In the genomic region with DNA sequence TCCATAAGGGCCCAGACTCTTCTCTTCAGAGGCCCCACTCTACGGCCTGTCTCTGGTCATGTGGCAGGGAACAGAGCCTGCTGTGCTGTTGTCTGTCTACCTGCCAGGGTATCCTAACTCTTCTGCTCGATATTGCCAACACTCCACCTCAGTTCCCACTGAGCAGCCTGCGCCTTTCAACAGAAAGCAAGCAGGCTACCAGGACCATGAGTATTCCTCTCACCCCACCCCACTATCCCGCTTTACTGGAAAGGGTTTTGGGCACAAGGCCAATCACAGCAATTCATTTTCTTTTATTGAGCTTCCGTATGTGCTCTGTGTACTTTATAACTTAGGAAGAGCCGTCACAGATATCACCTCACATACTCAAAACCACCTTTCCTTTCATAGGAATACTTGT, we compare ENCODE assay signal across 11 mouse cellular contexts.
DNase-seq lines count a peak whose midpoint lies in the region; ATAC-seq and TF ChIP-seq lines count a peak whose summit lies in the region.
"Had no signal": no experiment of that assay in that cellular context is flagged by ENCODE, and none has a peak within 500 bp of the region (broad histone marks: within the 10 kb centered on the region; RNA-seq: fewer than 3 reads in every experiment).

No protein-coding gene starts in this region.

- TF ChIP-seq EP300 in heart, adult 2 months (IDR thresholded peaks at IDR 0.05; ENCODE audit: insufficient read depth, low read depth, low read length) = no peak
- no peak for TF ChIP-seq EP300 in lung, postnatal 0 days (IDR thresholded peaks at IDR 0.05)

- no peaks in the 10 kb centered on the region for H3K36me3 ChIP-seq in heart, embryonic 10.5 days
- H3K36me3 ChIP-seq in heart, adult 2 months (ENCODE audit: control insufficient read depth, insufficient read depth, low read length) = no peaks in the 10 kb centered on the region; the same call in 1 of the 2 replicates
- 0 out of 2 replicates have a peak, but pooled peaks cover 11% of the 10 kb centered on the region for H3K36me3 ChIP-seq in lung, embryonic 14.5 days (ENCODE audit: insufficient read depth)
- peaks cover 3% of the 10 kb centered on the region; the same call in 1 of the 2 replicates for H3K36me3 ChIP-seq in lung, postnatal 0 days (ENCODE audit: insufficient read depth, low read length)
- H3K36me3 ChIP-seq in embryonic facial prominence, embryonic 10.5 days (replicated peaks) = no peaks in the 10 kb centered on the region
- H3K36me3 ChIP-seq in limb, embryonic 10.5 days = no peaks in the 10 kb centered on the region

- no peak; the same call in 1 of the 2 replicates for ATAC-seq in lung, embryonic 14.5 days (ENCODE audit: insufficient read depth)
- no peak for ATAC-seq in lung, postnatal 0 days
- ATAC-seq: inflammation-experienced regulatory T-cells, adult 6 months had no signal

- H3K9ac ChIP-seq in heart, adult 2 months (ENCODE audit: low read depth, low read length) = no peak overlapping the region
- no peak overlapping the region for H3K9ac ChIP-seq in lung, embryonic 14.5 days
- no peak overlapping the region for H3K9ac ChIP-seq in lung, postnatal 0 days (replicated peaks; ENCODE audit: low read depth)
- H3K9ac ChIP-seq: stomach, embryonic 15.5 days had no signal

- no peak for DNase-seq in heart, embryonic 10.5 days (ENCODE audit: low spot score)
- no peak for DNase-seq in heart, adult 2 months
- DNase-seq in lung, embryonic 14.5 days = peak; percentile 28
- DNase-seq in lung, postnatal 0 days (ENCODE audit: low spot score) = no peak
- DNase-seq in embryonic facial prominence, embryonic 10.5 days (ENCODE audit: low spot score) = no peak
- no peak for DNase-seq in limb, embryonic 10.5 days (ENCODE audit: low spot score)
- DNase-seq in adrenal gland, adult 8-10 months = no peak
- no peak for DNase-seq in adrenal gland, postnatal 36 days
- DNase-seq: right cerebral cortex, adult 18-20 months had no signal

- no peaks in the 10 kb centered on the region for H3K9me3 ChIP-seq in heart, embryonic 10.5 days
- no peaks in the 10 kb centered on the region for H3K9me3 ChIP-seq in lung, embryonic 14.5 days (ENCODE audit: low read depth, low read length)
- no peaks in the 10 kb centered on the region for H3K9me3 ChIP-seq in lung, postnatal 0 days (ENCODE audit: low read length)
- H3K9me3 ChIP-seq in embryonic facial prominence, embryonic 10.5 days = no peaks in the 10 kb centered on the region
- no peaks in the 10 kb centered on the region for H3K9me3 ChIP-seq in limb, embryonic 10.5 days (replicated peaks)
- H3K9me3 ChIP-seq: stomach, embryonic 15.5 days had no signal

- peak overlapping the region; percentile 50; the same call in 1 of the 2 replicates for H3K27ac ChIP-seq in heart, embryonic 10.5 days
- H3K27ac ChIP-seq in heart, adult 2 months = no peak overlapping the region; the same call in 1 of the 2 replicates
- no peak overlapping the region for H3K27ac ChIP-seq in lung, embryonic 14.5 days (ENCODE audit: low read depth)
- H3K27ac ChIP-seq in lung, postnatal 0 days (ENCODE audit: low read length) = no peak overlapping the region
- peak overlapping the region; percentile 73; the same call in 1 of the 2 replicates for H3K27ac ChIP-seq in embryonic facial prominence, embryonic 10.5 days (replicated peaks)
- H3K27ac ChIP-seq in limb, embryonic 10.5 days = peak overlapping the region; percentile 79
- H3K27ac ChIP-seq: stomach, embryonic 15.5 days had no signal

- intact Hi-C loops in heart, adult 2 months (cut with DNase I) = no loop called here

- no peak overlapping the region for H3K4me3 ChIP-seq in heart, embryonic 10.5 days
- H3K4me3 ChIP-seq in heart, adult 2 months = no peak overlapping the region
- H3K4me3 ChIP-seq in lung, embryonic 14.5 days (ENCODE audit: low read depth, low read length) = no peak overlapping the region
- H3K4me3 ChIP-seq in lung, postnatal 0 days (ENCODE audit: low read depth, low read length) = no peak overlapping the region
- H3K4me3 ChIP-seq in embryonic facial prominence, embryonic 10.5 days = no peak overlapping the region
- H3K4me3 ChIP-seq in limb, embryonic 10.5 days = no peak overlapping the region
- H3K4me3 ChIP-seq: stomach, embryonic 15.5 days had no signal

- no peaks in the 10 kb centered on the region; the same call in 1 of the 2 replicates for H3K79me2 ChIP-seq in heart, adult 2 months (replicated peaks; ENCODE audit: control insufficient read depth, insufficient read depth, low read length)

- H3K4me2 ChIP-seq in lung, embryonic 14.5 days = no peak overlapping the region
- no peak overlapping the region for H3K4me2 ChIP-seq in lung, postnatal 0 days (replicated peaks; ENCODE audit: low read depth, low read length)
- H3K4me2 ChIP-seq: stomach, embryonic 15.5 days had no signal

- TF ChIP-seq CTCF in heart, adult 2 months (IDR thresholded peaks at IDR 0.05) = no peak
- no peak for TF ChIP-seq CTCF in lung, embryonic 14.5 days (IDR thresholded peaks at IDR 0.05; ENCODE audit: low read depth)
- TF ChIP-seq CTCF in lung, postnatal 0 days (IDR thresholded peaks at IDR 0.05) = no peak

- H3K27me3 ChIP-seq in heart, embryonic 10.5 days (ENCODE audit: insufficient read depth, poor library complexity, severe bottlenecking) = no peaks in the 10 kb centered on the region
- H3K27me3 ChIP-seq in heart, adult 2 months (ENCODE audit: control insufficient read depth, insufficient read depth, low read length) = no peaks in the 10 kb centered on the region
- H3K27me3 ChIP-seq in lung, embryonic 14.5 days (ENCODE audit: insufficient read depth, low read length) = no peaks in the 10 kb centered on the region
- no peaks in the 10 kb centered on the region for H3K27me3 ChIP-seq in lung, postnatal 0 days (replicated peaks; ENCODE audit: insufficient read depth, low read length)
- no peaks in the 10 kb centered on the region for H3K27me3 ChIP-seq in embryonic facial prominence, embryonic 10.5 days (replicated peaks; ENCODE audit: low read depth, poor library complexity, severe bottlenecking)
- no peaks in the 10 kb centered on the region for H3K27me3 ChIP-seq in limb, embryonic 10.5 days (ENCODE audit: low read depth, poor library complexity, severe bottlenecking)
- H3K27me3 ChIP-seq: stomach, embryonic 15.5 days had no signal

- peaks cover 32% of the 10 kb centered on the region for H3K4me1 ChIP-seq in heart, embryonic 10.5 days
- peaks cover 12% of the 10 kb centered on the region for H3K4me1 ChIP-seq in heart, adult 2 months (ENCODE audit: control insufficient read depth, insufficient read depth, low read length)
- H3K4me1 ChIP-seq in lung, embryonic 14.5 days (ENCODE audit: insufficient read depth) = no peaks in the 10 kb centered on the region; the same call in 1 of the 2 replicates
- no peaks in the 10 kb centered on the region for H3K4me1 ChIP-seq in lung, postnatal 0 days (ENCODE audit: insufficient read depth, low read depth, low read length)
- H3K4me1 ChIP-seq in embryonic facial prominence, embryonic 10.5 days = peaks cover 36% of the 10 kb centered on the region
- peaks cover 35% of the 10 kb centered on the region for H3K4me1 ChIP-seq in limb, embryonic 10.5 days

- no peak for TF ChIP-seq POLR2A in heart, adult 2 months (IDR thresholded peaks at IDR 0.05; ENCODE audit: insufficient read depth, low read depth, low read length)

- 74% methylated on average over 6 of the region's 6 CpGs for whole genome bisulfite sequencing in heart, embryonic 10.5 days
- 52% methylated on average over 6 of the region's 6 CpGs for WGBS in heart, adult 2 months
- 41% methylated on average over 6 of the region's 6 CpGs for WGBS in lung, embryonic 14.5 days
- 34% methylated on average over 6 of the region's 6 CpGs for WGBS in lung, postnatal 0 days
- 80% methylated on average over 6 of the region's 6 CpGs for WGBS in embryonic facial prominence, embryonic 10.5 days
- WGBS in limb, embryonic 10.5 days = 92% methylated on average over 6 of the region's 6 CpGs

Comparison
In these comparisons a context has a peak if more than half of its experiments do, and no peak if none do; other contexts are left out.
1. H3K27ac ChIP-seq: peak in heart, embryonic 10.5 days (single experiment), embryonic facial prominence, embryonic 10.5 days (single experiment) and limb, embryonic 10.5 days (single experiment); none in heart, adult 2 months (single experiment), lung, embryonic 14.5 days (single experiment) and lung, postnatal 0 days (single experiment).